Mouse (Mus musculus) kidney, adult 18-20 months (tissue): ENCODE results near the gene Vmn1r75.

Source experiments
- DNase-seq: peaks from one replicate; pipeline ENCODE4 v3.0.0; 2021

The Vmn1r75 gene

GRCm38 (mm10) chr7:11874330-11874729 lies at the start of gene Vmn1r75:
Gene Vmn1r75 (plus strand): TSS chr7:11874630.
- DNase-seq = no peak

- DNase-seq = no peak
Observed at GRCm38 (mm10) chr7:11833680-11834079, 40.8 kb upstream of the Vmn1r75 start, which contains the start of gene Vmn1r74. Gene Vmn1r74 (plus strand): TSS chr7:11833980.
